Mouse (Mus musculus): ENCODE measurements at regions not wholly inside any gene's neighbourhood (a gene's known extent, or its start where the extent isn't known, plus 50 kb on each side); places are given as distances from the start of the nearest gene placed in this dataset.
A peak's percentile ranks its signal among the peaks of the same experiment; 100 is the strongest.

- DNase-seq (ENCODE audit: low spot score in 2 of 2): no peak
Measured at GRCm38 (mm10) chr5:73872641-73873421, 195.4 kb downstream of the Usp46 start.

- DNase-seq (ENCODE audit: low spot score in 2 of 2): no peak
Measured at GRCm38 (mm10) chr5:73874770-73875169, 193.5 kb downstream of the Usp46 start.

DNA sequence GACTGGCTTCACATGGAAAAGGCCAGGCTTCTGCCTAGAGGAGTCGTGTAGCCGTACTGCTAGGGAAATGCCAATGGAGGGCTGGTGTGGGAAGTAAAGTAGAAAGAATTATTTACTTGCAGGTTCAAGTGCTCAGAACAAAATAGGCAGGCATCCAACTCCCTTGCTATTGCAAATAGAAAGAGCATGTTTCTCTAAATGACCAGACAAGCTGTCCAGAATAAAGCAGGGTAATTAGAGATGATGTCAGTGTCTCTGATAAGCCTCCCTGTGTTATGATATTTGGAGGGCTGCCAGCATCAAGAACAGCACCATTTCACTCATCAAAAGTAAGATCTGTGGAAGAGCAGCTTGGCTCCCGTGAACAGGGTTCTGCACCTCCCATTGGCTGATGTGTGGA, 192.4 kb downstream of the Usp46 start:
- DNase-seq (ENCODE audit: low spot score in 2 of 2): no peak

DNA sequence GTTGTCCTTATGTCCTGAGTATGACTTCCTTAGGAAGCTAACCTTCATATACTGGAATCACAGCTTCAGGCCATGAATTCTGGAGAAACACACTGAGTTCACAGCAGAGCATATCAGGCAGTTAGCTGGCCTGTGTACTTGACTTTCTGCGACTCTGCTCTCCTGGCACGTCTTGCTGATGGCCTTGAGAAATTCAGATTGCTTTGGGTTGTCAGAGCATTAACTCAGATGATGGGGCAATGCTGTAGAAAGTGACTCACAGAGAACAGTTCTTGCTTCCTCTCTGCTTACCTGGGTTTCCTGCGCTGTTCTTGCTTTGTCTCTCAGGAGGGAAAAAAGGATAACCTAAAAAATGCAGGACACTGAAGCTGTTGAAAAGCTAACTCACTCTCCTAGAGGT, 187.3 kb downstream of the Usp46 start:
- no peak for DNase-seq (ENCODE audit: low spot score in 2 of 2)

DNA sequence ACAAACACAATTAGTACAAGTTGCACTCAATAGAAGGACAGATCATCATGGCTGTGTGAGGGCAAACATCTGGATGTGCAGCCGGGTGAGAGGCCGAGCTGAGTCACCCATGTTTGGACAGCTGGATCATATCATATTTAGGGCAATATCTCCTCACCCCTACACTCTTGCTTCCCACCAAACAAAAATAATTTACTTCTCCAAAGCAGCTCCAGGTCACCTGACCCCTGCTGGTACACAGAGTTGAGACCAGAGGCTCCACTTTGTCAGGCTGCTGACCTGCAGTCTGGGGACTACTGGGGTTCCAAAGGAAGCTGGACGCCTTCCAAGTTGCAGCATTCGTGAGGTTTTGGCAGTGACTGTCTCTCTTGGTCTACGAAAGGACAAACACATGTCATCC, 186.3 kb downstream of the Usp46 start:
- no peak for DNase-seq (ENCODE audit: low spot score in 2 of 2)

GRCm38 (mm10) chr5:73884998-73885397, 183.2 kb downstream of the Usp46 start:
- no peak for DNase-seq (ENCODE audit: low spot score in 2 of 2)

DNA sequence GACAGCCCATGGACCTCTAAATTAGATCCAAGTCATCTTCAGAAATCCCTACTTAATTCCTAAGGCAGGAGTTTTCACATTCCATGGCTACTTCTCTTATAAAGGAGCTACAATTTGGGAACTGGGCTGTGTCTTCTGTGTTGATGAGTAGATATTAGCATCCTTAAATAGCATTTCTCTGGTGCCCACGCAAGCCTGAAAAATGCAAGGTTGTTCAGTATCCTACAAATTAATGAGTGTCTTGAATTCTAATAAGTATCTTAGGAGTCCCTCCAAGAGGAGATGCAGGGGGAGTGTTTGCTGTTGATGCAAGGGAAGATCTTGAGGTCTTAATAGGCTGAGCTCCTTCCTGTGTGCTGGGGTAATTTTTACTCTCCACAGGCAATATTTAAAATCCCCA, 182.5 kb downstream of the Usp46 start:
- DNase-seq (ENCODE audit: low spot score in 2 of 2): no peak

DNA sequence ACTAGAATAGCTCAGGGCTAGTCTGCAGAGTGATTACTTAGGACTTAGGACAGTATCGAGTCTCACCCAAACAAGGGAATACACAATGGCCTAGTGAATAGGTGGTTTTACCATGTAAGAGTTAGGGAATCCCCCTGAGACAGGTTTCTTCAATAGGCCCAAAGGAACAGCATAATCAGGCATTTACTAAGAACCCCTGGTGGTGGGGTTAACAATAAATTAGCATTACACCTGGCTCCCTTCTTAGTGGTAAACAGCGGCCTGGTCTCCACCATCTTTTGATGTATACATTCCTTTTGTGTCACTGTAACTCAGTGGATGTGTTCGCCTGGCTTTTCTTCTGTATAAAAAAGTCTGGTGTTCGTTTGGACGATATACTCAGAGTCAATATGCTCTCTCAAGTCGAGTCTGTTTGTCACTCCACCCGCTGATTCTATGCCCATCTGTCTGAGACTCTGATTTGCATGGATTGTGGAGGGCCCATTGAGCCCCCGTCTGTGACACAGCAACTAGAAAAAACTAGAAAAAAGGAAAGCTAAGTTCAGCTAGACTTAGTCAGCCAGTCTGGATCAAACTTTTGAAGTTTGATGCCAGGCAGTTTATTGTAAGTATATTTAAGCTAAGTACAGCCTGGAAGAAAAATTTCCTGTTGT, 180.8 kb downstream of the Usp46 start:
- DNase-seq (ENCODE audit: low spot score in 2 of 2): peak; percentile 26 to 38

DNA sequence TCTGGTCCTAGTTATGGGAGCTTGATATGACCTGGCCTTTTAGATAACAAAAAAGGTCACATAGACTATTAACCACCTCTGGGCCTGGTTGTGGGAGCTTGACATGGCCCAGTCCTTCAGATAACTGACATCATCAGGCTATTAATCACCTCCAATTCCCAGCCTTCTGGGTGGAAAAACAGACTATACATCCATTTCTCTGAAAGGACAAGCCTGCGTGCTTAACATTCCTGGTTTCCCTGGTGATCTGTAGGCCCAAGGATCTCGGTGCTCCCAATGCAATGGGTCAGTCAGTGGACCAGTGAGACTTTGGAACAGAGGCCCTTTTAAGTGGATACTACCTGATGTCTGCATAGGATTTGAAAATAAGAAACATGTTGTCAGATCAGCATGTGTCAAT, 179.8 kb downstream of the Usp46 start:
- no peak for DNase-seq (ENCODE audit: low spot score in 2 of 2)

- DNase-seq (ENCODE audit: low spot score in 2 of 2): no peak
Measured at GRCm38 (mm10) chr5:73889342-73889741, 178.9 kb downstream of the Usp46 start.

DNA sequence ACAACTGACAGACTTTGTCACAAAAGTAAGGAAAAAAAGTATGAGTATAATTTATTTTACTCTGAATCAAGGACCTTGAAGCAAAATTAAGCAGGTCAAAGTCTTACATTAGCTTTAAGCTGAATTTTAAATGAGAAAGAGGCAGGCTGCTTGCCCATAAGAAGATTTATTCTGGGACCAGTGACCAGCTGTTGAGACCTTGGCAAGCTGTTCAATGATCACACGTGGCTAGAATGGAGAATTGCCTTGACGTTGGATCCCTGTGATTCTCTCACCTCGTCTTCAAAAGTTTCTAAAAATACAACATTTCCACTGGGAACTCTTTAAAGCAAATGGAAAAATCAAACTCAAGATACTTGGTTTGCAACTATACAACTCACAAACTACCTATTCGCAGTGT, 177.3 kb downstream of the Usp46 start:
- DNase-seq (ENCODE audit: low spot score in 2 of 2): no peak

- no peak for DNase-seq (ENCODE audit: low spot score in 2 of 2)
Measured at GRCm38 (mm10) chr5:73891606-73892005, 176.6 kb downstream of the Usp46 start.

- no peak for DNase-seq (ENCODE audit: low spot score in 2 of 2)
Measured at GRCm38 (mm10) chr5:73892440-73893225, 175.6 kb downstream of the Usp46 start.

DNA sequence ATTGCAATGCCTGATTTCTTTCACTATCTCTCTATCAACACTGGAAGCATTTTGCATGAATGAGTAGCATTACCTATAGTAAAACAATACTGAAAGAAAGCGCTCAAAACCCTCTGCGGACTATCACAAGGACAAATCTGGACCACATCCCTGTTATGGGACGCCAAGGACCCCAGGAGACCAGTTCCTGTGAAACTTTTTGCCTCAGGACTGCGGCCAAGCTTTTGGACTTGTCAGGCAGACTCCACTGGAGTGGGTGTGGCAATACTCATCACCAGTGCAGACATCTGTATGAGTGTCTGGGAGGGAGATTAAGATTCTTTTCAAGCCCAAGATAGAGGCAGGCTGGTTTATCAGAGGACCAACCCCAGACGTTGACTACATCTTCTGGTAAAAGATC, 173.0 kb downstream of the Usp46 start:
- no peak for DNase-seq (ENCODE audit: low spot score in 2 of 2)

GRCm38 (mm10) chr5:73896785-73897184, 171.4 kb downstream of the Usp46 start:
- DNase-seq (ENCODE audit: low spot score in 2 of 2): no peak

DNA sequence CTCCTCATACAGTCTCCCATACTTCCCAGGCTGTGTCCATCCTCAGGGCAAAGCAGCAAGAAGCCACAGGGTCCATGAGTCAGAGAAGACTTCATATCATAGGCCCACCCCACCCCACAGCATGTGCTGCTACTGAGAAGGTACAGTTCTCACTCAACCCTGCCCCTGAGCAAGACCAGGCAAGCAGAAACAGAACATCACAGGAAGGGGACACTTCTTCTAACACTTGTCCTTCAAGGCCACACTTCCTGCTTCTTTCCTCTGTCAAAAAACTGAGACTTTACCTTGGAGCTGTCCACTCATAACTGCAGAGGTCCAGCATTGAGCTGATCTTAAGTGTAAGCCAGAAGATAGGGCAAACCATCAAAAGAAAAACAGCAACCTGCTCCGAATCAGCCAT, 166.6 kb downstream of the Usp46 start:
- no peak for DNase-seq (ENCODE audit: low spot score in 2 of 2)

DNA sequence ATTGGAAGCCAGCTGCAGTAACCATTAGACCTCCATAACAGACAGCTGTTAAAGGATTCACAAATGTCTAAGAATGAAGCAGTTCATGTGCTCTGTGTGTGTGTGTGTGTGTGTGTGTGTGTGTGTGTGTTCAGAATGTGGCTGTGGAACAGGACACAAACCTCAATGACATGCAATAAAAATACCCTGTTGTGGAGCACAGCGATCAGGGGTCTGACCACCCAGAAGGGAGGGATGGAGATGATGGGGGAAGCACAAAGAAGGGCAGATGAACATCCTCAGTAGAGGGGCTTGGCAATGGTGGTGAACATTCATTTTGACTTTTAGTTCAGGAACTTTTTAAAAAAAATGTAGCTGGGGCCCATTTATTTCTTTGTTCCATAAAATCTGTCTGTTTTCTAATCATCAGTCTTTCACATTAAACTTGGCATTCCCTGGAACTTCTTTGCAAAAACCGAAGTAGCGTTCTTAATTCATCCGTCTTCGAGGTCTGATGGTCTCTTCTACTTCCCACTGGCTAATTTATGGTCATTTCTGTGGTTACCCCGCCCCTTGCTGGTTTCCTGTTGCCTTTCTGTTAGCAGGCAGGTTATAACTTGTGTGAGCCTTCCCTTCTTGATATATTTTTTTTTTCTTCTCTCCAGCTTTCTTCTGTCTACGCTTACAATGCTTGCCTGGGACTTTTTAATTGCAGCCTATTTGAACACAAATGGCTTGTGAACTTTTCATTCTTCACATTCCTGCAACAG, 165.6 kb downstream of the Usp46 start:
- DNase-seq (ENCODE audit: low spot score in 2 of 2): no peak

GRCm38 (mm10) chr5:73903219-73903570, 165.0 kb downstream of the Usp46 start:
- DNase-seq (ENCODE audit: low spot score in 2 of 2): peak; percentile 16 to 23

DNA sequence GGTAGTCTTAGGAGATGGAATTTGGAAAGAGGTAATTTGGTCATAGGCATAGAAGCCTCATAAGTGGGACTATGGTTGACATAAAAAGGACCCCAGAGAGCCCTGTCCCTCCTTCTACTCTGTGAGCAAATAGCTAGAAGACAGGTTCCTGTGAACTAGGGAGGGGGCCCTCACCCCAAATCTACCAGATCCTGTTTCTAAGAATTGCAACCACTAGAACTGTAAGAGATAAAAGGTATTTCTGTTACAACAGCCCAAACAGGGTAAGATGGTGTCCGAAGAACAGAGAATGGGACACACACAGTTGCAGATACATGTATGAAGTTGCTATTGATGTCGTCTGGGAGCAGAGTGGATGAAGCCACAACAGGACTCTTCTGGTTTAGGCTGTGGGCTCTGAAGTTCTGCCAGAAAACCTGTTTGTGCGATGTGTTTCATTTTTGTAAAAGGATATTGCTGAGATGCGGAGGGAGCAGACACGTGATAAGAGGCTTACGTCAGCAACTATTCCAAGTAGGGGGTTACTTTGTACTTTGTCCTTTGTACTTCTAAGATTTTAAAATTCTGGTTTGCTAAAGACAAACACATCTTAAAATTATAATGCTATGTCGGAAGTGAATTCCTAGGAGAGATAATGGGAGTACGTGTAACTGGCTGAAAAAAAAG, 164.0 kb downstream of the Usp46 start:
- DNase-seq (ENCODE audit: low spot score in 2 of 2): no peak

GRCm38 (mm10) chr5:73912149-73912548, 156.1 kb downstream of the Usp46 start:
- DNase-seq (ENCODE audit: low spot score in 2 of 2): peak in 1 of 2 experiments; percentile 18

DNA sequence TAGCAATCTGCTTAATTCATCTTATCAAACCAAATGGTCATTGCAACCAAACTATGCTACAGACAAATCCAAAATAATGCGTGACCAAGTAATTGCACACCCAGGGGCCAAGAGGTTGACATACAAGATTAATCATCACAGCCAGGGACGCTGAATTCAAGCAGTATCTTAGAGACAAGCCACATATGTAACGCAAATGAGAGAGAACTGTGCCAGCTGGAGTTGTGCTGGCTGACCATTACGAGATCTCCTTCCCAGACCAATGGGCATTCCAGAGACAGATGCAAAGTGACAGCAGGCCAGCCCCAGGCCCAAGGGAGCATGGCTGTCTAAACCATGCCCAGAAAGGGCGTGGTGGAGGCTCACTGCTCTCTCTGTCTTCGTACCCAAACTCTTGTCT, 155.1 kb downstream of the Usp46 start:
- DNase-seq (ENCODE audit: low spot score in 2 of 2): no peak
